Mouse (Mus musculus): ENCODE results near the gene Gm20481. TPM values are rescaled to one million over a fixed set of nuclear protein-coding genes. Genes with fewer than 3 reads are reported as not detected.
"Not testable (repeated sequence)": the region's sequence is repeated elsewhere in the genome, so short reads cannot be mapped to it uniquely, and the experiment has no call there.

Gm20481 gene
- polyA plus RNA-seq, 1 experiment from 2014 or later: 0.55 TPM

DNA sequence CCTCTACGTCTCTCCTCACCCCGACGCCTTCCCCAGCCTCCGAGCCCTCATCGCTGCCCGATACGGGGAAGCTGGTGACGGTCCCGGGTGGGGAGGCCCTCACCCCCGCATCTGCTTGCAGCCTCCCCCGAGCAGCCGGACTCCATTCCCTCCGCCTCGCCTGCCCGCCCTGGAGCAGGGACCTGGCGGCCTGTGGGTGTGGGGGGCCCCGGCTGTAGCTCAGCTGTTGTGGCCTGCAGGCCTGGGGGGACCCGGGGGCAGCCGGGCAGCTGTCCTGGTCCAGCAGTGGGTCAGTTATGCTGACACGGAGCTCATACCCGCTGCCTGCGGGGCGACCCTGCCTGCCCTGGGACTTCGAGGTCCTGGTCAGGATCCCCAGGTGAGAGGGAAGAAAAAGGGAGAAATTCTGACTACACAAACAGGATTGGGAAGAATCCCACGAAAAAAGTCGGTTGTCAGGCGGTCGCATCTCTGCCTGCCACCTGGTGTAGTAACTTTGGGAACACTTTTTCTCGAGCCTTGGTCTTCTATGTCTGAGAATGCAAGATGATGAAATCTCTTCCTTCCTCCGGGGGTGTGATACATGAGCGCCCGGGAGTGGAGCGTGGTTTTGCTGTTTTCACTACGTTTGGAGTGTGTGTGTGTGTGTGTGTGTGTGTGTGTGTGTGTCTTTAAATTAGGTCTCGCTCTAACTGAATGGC is 31.9 kb downstream of the Gm20481 start:
- H3K4me3 ChIP-seq (ENCODE audit: control insufficient read depth in 1 of 2, insufficient read depth in 1 of 2, low read depth in 1 of 2, low read length in 2 of 2): peak overlapping the region; percentile 74 to 76
- no peak for ATAC-seq (ENCODE audit: insufficient number of reproducible peaks, insufficient read depth, low FRiP score, low read depth)
- peak overlapping the region; percentile 93 for H3K9ac ChIP-seq (ENCODE audit: low read length)
- H3K4me2 ChIP-seq (ENCODE audit: low read length): peak overlapping the region; percentile 98
- H3K27ac ChIP-seq (replicated peaks in 1 of 2; ENCODE audit: control insufficient read depth in 1 of 2, insufficient read depth in 1 of 2, low read depth in 2 of 2, low read length in 2 of 2): peak overlapping the region; percentile 95 to 98
- no peaks in the 10 kb centered on the region for H3K27me3 ChIP-seq (ENCODE audit: control insufficient read depth, insufficient read depth, low read length)
- under 1% methylated on average over 35 of the region's 35 CpGs for WGBS
- H3K36me3 ChIP-seq (ENCODE audit: control insufficient read depth, insufficient read depth, low read length): peaks cover 46% of the 10 kb centered on the region
- no peaks in the 10 kb centered on the region for H3K9me3 ChIP-seq (ENCODE audit: control insufficient read depth, low read length)
- H3K4me1 ChIP-seq (ENCODE audit: control insufficient read depth in 2 of 2, insufficient read depth in 2 of 2, low read length in 2 of 2): peaks cover 16 to 47% of the 10 kb centered on the region in 2 experiments

DNA sequence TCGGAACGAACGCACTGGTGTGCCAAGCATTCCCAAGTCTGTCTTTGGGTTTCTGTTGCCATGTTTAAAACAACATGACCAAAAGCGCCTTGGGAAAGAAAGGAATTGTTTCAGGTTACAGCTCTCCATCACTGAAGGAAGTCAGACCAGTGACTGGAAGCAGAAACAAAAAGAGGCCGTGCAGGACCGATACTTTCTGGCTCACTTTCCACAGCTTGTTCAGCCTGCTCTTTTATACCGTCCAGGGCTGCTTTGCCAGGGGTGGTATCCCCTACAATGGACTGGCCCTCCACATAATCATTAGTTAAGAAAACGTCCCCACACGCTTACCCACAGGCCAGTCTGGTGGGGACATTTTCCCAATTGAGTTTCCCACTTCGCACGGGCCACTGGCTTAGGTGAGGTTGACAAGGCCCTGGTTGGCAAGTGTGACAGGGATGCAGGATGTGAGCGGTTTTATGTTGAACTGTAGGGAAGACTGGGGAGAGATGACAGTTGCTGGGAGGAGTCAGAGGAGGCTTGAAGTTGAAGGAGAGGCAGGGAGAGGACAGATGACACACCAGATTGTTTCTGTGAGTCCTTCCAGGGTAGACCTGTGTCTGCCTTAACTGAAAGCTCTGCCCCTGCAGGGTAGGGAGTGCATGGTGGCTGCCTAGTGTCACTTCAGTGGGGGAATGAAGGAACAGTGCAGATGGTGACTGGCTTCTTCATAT is 32.6 kb downstream of the Gm20481 start:
- peak overlapping the region; percentile 74 to 76 for H3K4me3 ChIP-seq (ENCODE audit: control insufficient read depth in 1 of 2, insufficient read depth in 1 of 2, low read depth in 1 of 2, low read length in 2 of 2)
- 9% methylated on average over 12 of the region's 12 CpGs for WGBS

DNA sequence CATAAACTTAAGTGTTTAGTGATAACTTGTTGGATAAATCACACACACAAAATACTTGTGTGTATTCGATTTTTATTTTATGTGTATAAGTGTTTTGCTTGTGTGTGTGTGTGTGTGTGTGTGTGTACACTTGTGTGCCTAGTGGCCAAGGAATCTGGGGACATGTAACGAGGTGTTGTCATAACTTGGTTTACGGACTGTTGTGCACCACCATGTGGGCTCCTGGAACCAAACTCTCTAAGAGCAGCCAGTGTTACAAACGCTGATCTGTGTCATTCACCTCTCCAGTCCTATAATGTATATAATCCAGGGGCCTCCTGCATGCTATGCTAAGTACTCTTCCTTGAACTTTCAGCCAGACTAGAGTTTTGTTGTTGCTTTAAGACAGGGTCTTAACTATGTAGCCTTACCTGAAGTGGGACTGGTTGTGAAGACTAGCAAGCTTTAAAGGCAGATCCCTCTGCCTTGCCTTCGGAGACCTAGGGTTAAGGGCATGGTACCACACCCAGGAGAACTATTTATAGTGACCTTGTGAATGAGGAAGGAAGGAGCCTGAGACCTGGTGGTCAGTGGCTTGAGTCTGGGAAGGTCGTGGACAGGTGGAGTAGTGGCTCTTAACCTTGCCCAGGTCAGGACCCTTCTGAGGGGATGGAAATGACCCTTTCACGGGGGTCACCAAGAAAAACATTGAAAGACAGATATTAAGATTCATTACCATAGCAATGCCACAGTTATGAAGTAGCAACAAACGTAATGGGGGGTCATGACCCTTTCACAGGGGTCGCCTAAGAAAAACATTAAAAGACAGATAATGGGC is 33.5 kb downstream of the Gm20481 start:
- ATAC-seq (ENCODE audit: insufficient number of reproducible peaks, insufficient read depth, low FRiP score, low read depth): no peak
- Histone ChIP-seq H3K27me3 (ENCODE audit: control insufficient read depth, insufficient read depth, low read length) (no peaks in the 10 kb centered on the region), H3K4me2 (ENCODE audit: low read length) (peak overlapping the region; percentile 98), H3K36me3 (ENCODE audit: control insufficient read depth, insufficient read depth, low read length) (peaks cover 52% of the 10 kb centered on the region), H3K9me3 (ENCODE audit: control insufficient read depth, low read length) (no peaks in the 10 kb centered on the region), H3K9ac (ENCODE audit: low read length) (peak overlapping the region; percentile 93; the same call in 1 of the 2 replicates), H3K4me1 (ENCODE audit: control insufficient read depth in 2 of 2, insufficient read depth in 2 of 2, low read length in 2 of 2) (peaks cover 14 to 35% of the 10 kb centered on the region in 2 experiments), H3K4me3 (ENCODE audit: control insufficient read depth in 1 of 2, insufficient read depth in 1 of 2, low read depth in 1 of 2, low read length in 2 of 2) (peak overlapping the region in 1 of 2 experiments; percentile 74; a peak in 1 of 4 replicates), H3K27ac (replicated peaks in 1 of 2; ENCODE audit: control insufficient read depth in 1 of 2, insufficient read depth in 1 of 2, low read depth in 2 of 2, low read length in 2 of 2) (no peak overlapping the region)
- 56% methylated on average over 9 of the region's 9 CpGs for WGBS

More for the DNA sequence above, 32.6 kb downstream of the Gm20481 start:
- Histone ChIP-seq H3K27ac (replicated peaks in 1 of 2; ENCODE audit: control insufficient read depth in 1 of 2, insufficient read depth in 1 of 2, low read depth in 2 of 2, low read length in 2 of 2) (peak overlapping the region; percentile 9 to 98; a peak in 3 of 4 replicates), H3K9me3 (ENCODE audit: control insufficient read depth, low read length) (no peaks in the 10 kb centered on the region), H3K9ac (ENCODE audit: low read length) (peak overlapping the region; percentile 93), H3K27me3 (ENCODE audit: control insufficient read depth, insufficient read depth, low read length) (no peaks in the 10 kb centered on the region), H3K4me1 (ENCODE audit: control insufficient read depth in 2 of 2, insufficient read depth in 2 of 2, low read length in 2 of 2) (peaks cover 14 to 40% of the 10 kb centered on the region in 2 experiments), H3K4me2 (ENCODE audit: low read length) (peak overlapping the region; percentile 98), H3K36me3 (ENCODE audit: control insufficient read depth, insufficient read depth, low read length) (peaks cover 52% of the 10 kb centered on the region)
- no peak for ATAC-seq (ENCODE audit: insufficient number of reproducible peaks, insufficient read depth, low FRiP score, low read depth)

DNA sequence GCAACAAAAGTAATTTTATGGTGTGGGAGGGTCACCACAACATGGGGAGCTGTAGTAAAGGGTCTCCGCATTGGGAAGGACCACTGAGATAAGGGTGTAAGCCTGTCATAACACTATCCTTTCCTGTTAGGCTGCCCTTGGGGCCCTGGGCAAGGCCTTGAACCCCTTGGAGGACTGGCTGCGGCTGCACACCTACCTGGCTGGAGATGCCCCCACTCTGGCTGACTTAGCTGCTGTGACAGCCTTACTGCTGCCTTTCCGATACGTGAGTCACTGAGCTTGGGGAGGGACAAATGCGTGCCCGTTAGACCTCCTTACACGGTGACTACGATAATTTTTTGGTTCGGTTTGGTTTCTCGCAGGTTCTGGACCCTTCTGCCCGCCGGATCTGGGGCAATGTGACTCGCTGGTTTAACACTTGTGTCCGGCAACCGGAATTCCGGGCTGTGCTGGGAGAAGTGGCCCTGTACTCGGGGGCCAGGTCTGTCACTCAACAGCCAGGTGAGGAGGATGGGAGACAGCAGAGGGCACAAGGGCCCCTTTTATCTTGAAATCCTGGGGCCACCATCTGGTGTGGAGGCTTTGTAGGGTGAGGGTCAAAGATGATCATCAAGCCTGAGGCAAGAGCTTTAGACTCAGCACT is 34.5 kb downstream of the Gm20481 start:
- no peak overlapping the region for H3K4me3 ChIP-seq (ENCODE audit: control insufficient read depth in 1 of 2, insufficient read depth in 1 of 2, low read depth in 1 of 2, low read length in 2 of 2)
- H3K36me3 ChIP-seq (ENCODE audit: control insufficient read depth, insufficient read depth, low read length): peaks cover 53% of the 10 kb centered on the region
- peaks cover 14 to 28% of the 10 kb centered on the region in 2 experiments for H3K4me1 ChIP-seq (ENCODE audit: control insufficient read depth in 2 of 2, insufficient read depth in 2 of 2, low read length in 2 of 2)
- 93% methylated on average over 17 of the region's 17 CpGs for WGBS
- H3K27ac ChIP-seq (replicated peaks in 1 of 2; ENCODE audit: control insufficient read depth in 1 of 2, insufficient read depth in 1 of 2, low read depth in 2 of 2, low read length in 2 of 2): no peak overlapping the region
- no peak for ATAC-seq (ENCODE audit: insufficient number of reproducible peaks, insufficient read depth, low FRiP score, low read depth)
- H3K27me3 ChIP-seq (ENCODE audit: control insufficient read depth, insufficient read depth, low read length): no peaks in the 10 kb centered on the region
- no peaks in the 10 kb centered on the region for H3K9me3 ChIP-seq (ENCODE audit: control insufficient read depth, low read length)
- H3K4me2 ChIP-seq (ENCODE audit: low read length): no peak overlapping the region
- no peak overlapping the region for H3K9ac ChIP-seq (ENCODE audit: low read length)

DNA sequence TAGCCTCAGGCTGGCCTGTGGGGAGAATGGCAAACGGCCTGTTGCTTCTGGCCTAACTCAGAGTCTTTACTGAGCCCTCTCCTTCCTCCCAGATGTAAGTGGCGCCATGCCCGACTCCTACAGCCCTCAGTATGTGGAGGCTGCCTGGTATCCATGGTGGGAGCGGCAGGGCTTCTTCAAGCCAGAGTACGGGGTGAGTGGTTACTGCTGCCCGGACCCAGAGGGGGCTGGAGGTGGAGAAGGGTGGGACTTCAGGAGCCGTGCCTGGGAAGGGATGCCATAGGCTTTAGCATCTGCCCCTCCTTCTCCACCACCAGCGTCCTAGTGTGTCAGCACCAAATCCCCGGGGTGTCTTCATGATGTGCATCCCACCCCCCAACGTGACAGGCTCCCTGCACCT is 35.4 kb downstream of the Gm20481 start:
- no peak overlapping the region for H3K27ac ChIP-seq (replicated peaks in 1 of 2; ENCODE audit: control insufficient read depth in 1 of 2, insufficient read depth in 1 of 2, low read depth in 2 of 2, low read length in 2 of 2)
- no peak overlapping the region for H3K4me3 ChIP-seq (ENCODE audit: control insufficient read depth in 1 of 2, insufficient read depth in 1 of 2, low read depth in 1 of 2, low read length in 2 of 2)
- peaks cover 7 to 18% of the 10 kb centered on the region in 2 experiments for H3K4me1 ChIP-seq (ENCODE audit: control insufficient read depth in 2 of 2, insufficient read depth in 2 of 2, low read length in 2 of 2)
- no peak overlapping the region for H3K4me2 ChIP-seq (ENCODE audit: low read length)
- H3K9me3 ChIP-seq (ENCODE audit: control insufficient read depth, low read length): no peaks in the 10 kb centered on the region
- peaks cover 63% of the 10 kb centered on the region for H3K36me3 ChIP-seq (ENCODE audit: control insufficient read depth, insufficient read depth, low read length)
- ATAC-seq (ENCODE audit: insufficient number of reproducible peaks, insufficient read depth, low FRiP score, low read depth): no peak
- H3K9ac ChIP-seq (ENCODE audit: low read length): no peak overlapping the region
- H3K27me3 ChIP-seq (ENCODE audit: control insufficient read depth, insufficient read depth, low read length): no peaks in the 10 kb centered on the region
- 86% methylated on average over 10 of the region's 10 CpGs for WGBS

DNA sequence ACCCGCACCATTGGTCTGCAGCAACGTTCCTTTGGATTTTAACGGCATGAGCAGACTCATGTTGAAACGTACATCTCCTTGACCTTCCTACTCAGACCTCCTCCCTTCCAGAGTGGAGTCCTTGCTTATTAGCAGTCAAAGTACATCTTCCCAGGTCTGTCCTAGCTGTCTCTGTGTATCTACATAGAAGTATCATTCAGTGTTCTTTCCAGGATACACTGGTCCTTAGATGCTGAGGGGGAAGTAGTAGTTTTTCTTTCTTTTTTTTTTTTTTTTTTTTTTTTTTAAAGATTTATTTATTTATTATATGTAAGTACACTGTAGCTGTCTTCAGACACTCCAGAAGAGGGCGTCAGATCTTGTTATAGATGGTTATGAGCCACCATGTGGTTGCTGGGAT is 36.2 kb downstream of the Gm20481 start:
- not testable (repeated sequence) for H3K27ac ChIP-seq (replicated peaks in 1 of 2; ENCODE audit: control insufficient read depth in 1 of 2, insufficient read depth in 1 of 2, low read depth in 2 of 2, low read length in 2 of 2); H3K4me3 ChIP-seq (ENCODE audit: control insufficient read depth in 1 of 2, insufficient read depth in 1 of 2, low read depth in 1 of 2, low read length in 2 of 2); H3K4me2 ChIP-seq (ENCODE audit: low read length); H3K9me3 ChIP-seq (ENCODE audit: control insufficient read depth, low read length); H3K27me3 ChIP-seq (ENCODE audit: control insufficient read depth, insufficient read depth, low read length); H3K9ac ChIP-seq (ENCODE audit: low read length); ATAC-seq (ENCODE audit: insufficient number of reproducible peaks, insufficient read depth, low FRiP score, low read depth)
- H3K36me3 ChIP-seq (ENCODE audit: control insufficient read depth, insufficient read depth, low read length): peaks cover 71% of the 10 kb centered on the region
- WGBS: 93% methylated on average over 4 of the region's 5 CpGs
- peaks cover 7 to 18% of the 10 kb centered on the region in 2 experiments for H3K4me1 ChIP-seq (ENCODE audit: control insufficient read depth in 2 of 2, insufficient read depth in 2 of 2, low read length in 2 of 2)

DNA sequence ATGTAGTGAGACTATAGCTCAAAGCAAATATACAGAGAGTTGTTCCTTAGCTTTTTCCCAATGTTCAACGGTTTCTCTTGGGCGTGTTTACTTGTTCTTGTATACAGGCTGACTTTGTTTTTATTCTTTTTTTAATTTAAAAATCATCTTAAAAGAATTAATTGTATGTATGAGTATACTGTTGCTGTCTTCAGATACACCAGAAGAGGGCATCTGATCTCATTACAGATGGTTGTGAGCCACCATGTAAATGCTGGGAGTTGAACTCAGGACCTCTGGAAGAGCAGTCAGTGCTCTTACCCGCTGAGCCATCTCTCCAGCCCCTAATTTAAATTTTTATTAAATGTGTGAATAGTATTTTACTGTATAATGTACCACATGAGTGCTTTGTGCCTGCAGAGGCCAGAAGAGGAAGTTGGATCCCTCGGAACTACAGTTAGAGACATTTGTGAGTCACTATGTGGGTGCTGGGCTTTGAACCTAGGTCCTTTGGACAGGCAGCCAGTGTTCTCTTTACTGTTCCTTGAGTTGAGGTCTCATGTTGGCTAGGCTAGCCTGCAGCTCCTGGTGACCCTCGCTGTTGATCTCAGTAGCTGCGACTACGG is 37.8 kb downstream of the Gm20481 start:
- no peaks in the 10 kb centered on the region for H3K27me3 ChIP-seq (ENCODE audit: control insufficient read depth, insufficient read depth, low read length)
- H3K9me3 ChIP-seq (ENCODE audit: control insufficient read depth, low read length): no peaks in the 10 kb centered on the region
- peaks cover 2 to 10% of the 10 kb centered on the region in 2 experiments for H3K4me1 ChIP-seq (ENCODE audit: control insufficient read depth in 2 of 2, insufficient read depth in 2 of 2, low read length in 2 of 2)
- no peak overlapping the region for H3K27ac ChIP-seq (replicated peaks in 1 of 2; ENCODE audit: control insufficient read depth in 1 of 2, insufficient read depth in 1 of 2, low read depth in 2 of 2, low read length in 2 of 2)
- H3K9ac ChIP-seq (ENCODE audit: low read length): no peak overlapping the region
- ATAC-seq (ENCODE audit: insufficient number of reproducible peaks, insufficient read depth, low FRiP score, low read depth): no peak
- WGBS: 96% methylated on average over 7 of the region's 7 CpGs
- peaks cover 86% of the 10 kb centered on the region for H3K36me3 ChIP-seq (ENCODE audit: control insufficient read depth, insufficient read depth, low read length)
- H3K4me2 ChIP-seq (ENCODE audit: low read length): no peak overlapping the region
- no peak overlapping the region for H3K4me3 ChIP-seq (ENCODE audit: control insufficient read depth in 1 of 2, insufficient read depth in 1 of 2, low read depth in 1 of 2, low read length in 2 of 2)
